Mouse (Mus musculus): ENCODE measurements around the gene Alk.

DNA sequence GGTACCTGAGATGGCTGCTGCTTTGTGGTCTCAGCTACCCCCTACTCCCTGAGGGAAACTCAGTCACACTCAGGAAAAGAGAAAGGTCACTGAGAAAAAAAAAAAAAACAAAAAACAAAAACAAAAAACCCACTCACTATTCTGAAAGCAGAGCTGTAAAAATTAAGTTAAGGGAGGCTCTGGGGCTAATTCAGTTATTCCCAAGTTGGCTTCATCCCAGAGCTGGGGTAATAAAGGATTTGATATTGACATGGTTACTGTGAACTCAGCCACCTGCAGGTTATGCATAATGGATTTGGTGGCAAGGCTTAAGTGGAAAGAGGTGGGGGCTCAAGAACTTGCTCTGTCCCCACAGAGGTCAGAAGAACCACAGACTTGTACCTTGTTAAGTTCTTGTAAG is 667.7 kb downstream of the Alk start:
- TF ChIP-seq GATA1 (IDR thresholded peaks at IDR 0.05; ENCODE audit: low read depth, low read length): no peak
- no peak for TF ChIP-seq POLR2A (IDR thresholded peaks at IDR 0.05; ENCODE audit: control insufficient read depth in 1 of 2, insufficient read depth in 1 of 2, low read depth in 1 of 2, low read length in 2 of 2, poor library complexity in 1 of 2)
- TF ChIP-seq USF1 (IDR thresholded peaks at IDR 0.05; ENCODE audit: low read depth, low read length): no peak
- TF ChIP-seq ZKSCAN1 (IDR thresholded peaks at IDR 0.05; ENCODE audit: low read depth, low read length): no peak
- no peak for TF ChIP-seq BHLHE40 (IDR thresholded peaks at IDR 0.05; ENCODE audit: borderline replicate concordance, low read depth, low read length)

All from MEL (cell line).